Mouse (Mus musculus): Measurements from ENCODE around the gene Tenm4.
"Not testable (repeated sequence)": the region's sequence is repeated elsewhere in the genome, so short reads cannot be mapped to it uniquely, and the experiment has no call there.

The Tenm4 gene

GRCm38 (mm10) chr7:96575202-96575650 is 404.2 kb downstream of the Tenm4 start:
- DNase-seq (ENCODE audit: low spot score in 2 of 2): peak; percentile 49 to 81

- no peak for DNase-seq (ENCODE audit: low spot score in 2 of 2)
These were observed 411.7 kb downstream of the Tenm4 start for GRCm38 (mm10) chr7:96582752-96583151.

GRCm38 (mm10) chr7:96587403-96587802 is 416.4 kb downstream of the Tenm4 start:
- no peak for DNase-seq (ENCODE audit: low spot score in 2 of 2)

- no peak for DNase-seq (ENCODE audit: low spot score in 2 of 2)
These were observed 417.5 kb downstream of the Tenm4 start for GRCm38 (mm10) chr7:96588567-96588966.

GRCm38 (mm10) chr7:96595535-96596295 is 424.7 kb downstream of the Tenm4 start:
- no peak for DNase-seq (ENCODE audit: low spot score in 2 of 2)

- no peak for DNase-seq (ENCODE audit: low spot score in 2 of 2)
These were observed 425.6 kb downstream of the Tenm4 start for GRCm38 (mm10) chr7:96596402-96597195.

- no peak for DNase-seq (ENCODE audit: low spot score in 2 of 2)
These were observed 426.8 kb downstream of the Tenm4 start for GRCm38 (mm10) chr7:96597871-96598270.

- no peak for DNase-seq (ENCODE audit: low spot score in 2 of 2)
These were observed 428.0 kb downstream of the Tenm4 start for GRCm38 (mm10) chr7:96599081-96599480.

- no peak for DNase-seq (ENCODE audit: low spot score in 2 of 2)
These were observed 429.4 kb downstream of the Tenm4 start for GRCm38 (mm10) chr7:96600381-96600941.

- DNase-seq (ENCODE audit: low spot score in 2 of 2): no peak
These were observed 433.2 kb downstream of the Tenm4 start for GRCm38 (mm10) chr7:96604091-96604745.

GRCm38 (mm10) chr7:96605316-96605715 is 434.3 kb downstream of the Tenm4 start:
- DNase-seq (ENCODE audit: low spot score in 2 of 2): no peak

GRCm38 (mm10) chr7:96609854-96610586 is 439.0 kb downstream of the Tenm4 start:
- DNase-seq (ENCODE audit: low spot score in 2 of 2): no peak

- no peak for DNase-seq (ENCODE audit: low spot score in 2 of 2)
These were observed 446.3 kb downstream of the Tenm4 start for GRCm38 (mm10) chr7:96617371-96617770.

GRCm38 (mm10) chr7:96619930-96620472 is 449.0 kb downstream of the Tenm4 start:
- no peak for DNase-seq (ENCODE audit: low spot score in 2 of 2)

- DNase-seq (ENCODE audit: low spot score in 2 of 2): no peak
These were observed 455.3 kb downstream of the Tenm4 start for GRCm38 (mm10) chr7:96626338-96626737.

GRCm38 (mm10) chr7:96630551-96630950 is 459.5 kb downstream of the Tenm4 start:
- not testable (repeated sequence) for DNase-seq (ENCODE audit: low spot score in 2 of 2)

- DNase-seq (ENCODE audit: low spot score in 2 of 2): no peak
These were observed 462.0 kb downstream of the Tenm4 start for GRCm38 (mm10) chr7:96633008-96633407.

GRCm38 (mm10) chr7:96635830-96636440 is 464.9 kb downstream of the Tenm4 start:
- no peak for DNase-seq (ENCODE audit: low spot score in 2 of 2)

- DNase-seq (ENCODE audit: low spot score in 2 of 2): peak in 1 of 2 experiments; percentile 70
These were observed 472.6 kb downstream of the Tenm4 start for GRCm38 (mm10) chr7:96643461-96644204.

- no peak for DNase-seq (ENCODE audit: low spot score in 2 of 2)
These were observed 473.1 kb downstream of the Tenm4 start for GRCm38 (mm10) chr7:96644205-96644531.
